Mouse (Mus musculus) megakaryocyte, embryonic 14.5 days (primary cell): ENCODE measurements around the gene B3gat3. TPM values are rescaled to one million over a fixed set of nuclear protein-coding genes. Genes with fewer than 3 reads are reported as not detected.

Source experiments
- H3K27me3 ChIP-seq: replicated peaks from 2 replicates; pipeline ENCODE3; 2012; ENCODE audit warnings: inconsistent platforms
- H3K36me3 ChIP-seq: replicated peaks from 2 replicates; pipeline ENCODE3; 2012; ENCODE audit warnings: low read length, inconsistent platforms, mixed read lengths
- H3K4me1 ChIP-seq: 2 replicates; pipeline ENCODE4 v1.6.1; 2012; ENCODE audit warnings: inconsistent platforms
- H3K4me3 ChIP-seq: replicated peaks from 2 replicates; pipeline ENCODE3; 2012; ENCODE audit warnings: moderate library complexity, mild to moderate bottlenecking, inconsistent platforms
- H3K9me3 ChIP-seq: 2 replicates; pipeline ENCODE4 v1.6.1; 2012; ENCODE audit warnings: inconsistent platforms
- FLI1 ChIP-seq: IDR thresholded peaks from 2 replicates; pipeline ENCODE4 v1.6.1; 2012; ENCODE audit warnings: low read length, inconsistent platforms, mixed read lengths
- GATA1 ChIP-seq: IDR thresholded peaks from 3 replicates; pipeline ENCODE4 v1.6.1; 2012; ENCODE audit warnings: mixed read lengths, low read length, inconsistent platforms, borderline replicate concordance
- polyA plus RNA-seq: library from polyadenylated mRNA; stranded (reverse); fragments of >175 nt; gene quantifications from 2 replicates; pipeline ENCODE4 v1.2.3, GENCODE M21; 2012; ENCODE audit warnings: low replicate concordance; ENCODE audit not compliant: insufficient read depth

Gene B3gat3
- polyA plus RNA-seq, 1 experiment: 135 TPM

- H3K4me3 ChIP-seq: peak overlapping the region; percentile 99
- peaks cover 63% of the 10 kb centered on the region for H3K4me1 ChIP-seq
- peaks cover 74% of the 10 kb centered on the region for H3K36me3 ChIP-seq
- no peaks in the 10 kb centered on the region for H3K9me3 ChIP-seq
- H3K27me3 ChIP-seq: no peaks in the 10 kb centered on the region
- no peak for TF ChIP-seq GATA1
- no peak for TF ChIP-seq FLI1
Observed at GRCm38 (mm10) chr19:8942276-8942964, 22.2 kb downstream of the B3gat3 start.

GRCm38 (mm10) chr19:8943047-8943446 lies 22.9 kb downstream of the B3gat3 start:
- Histone ChIP-seq H3K9me3 (no peaks in the 10 kb centered on the region), H3K27me3 (no peaks in the 10 kb centered on the region), H3K4me3 (peak overlapping the region; percentile 99), H3K36me3 (peaks cover 75% of the 10 kb centered on the region), H3K4me1 (peaks cover 61% of the 10 kb centered on the region)
- TF ChIP-seq GATA1: no peak
- no peak for TF ChIP-seq FLI1

- peaks cover 55% of the 10 kb centered on the region for H3K4me1 ChIP-seq
- no peaks in the 10 kb centered on the region for H3K27me3 ChIP-seq
- H3K4me3 ChIP-seq: peak overlapping the region; percentile 88
- peaks cover 75% of the 10 kb centered on the region for H3K36me3 ChIP-seq
- no peaks in the 10 kb centered on the region for H3K9me3 ChIP-seq
- TF ChIP-seq GATA1: no peak
- TF ChIP-seq FLI1: no peak
Observed at GRCm38 (mm10) chr19:8944062-8944461, 23.9 kb downstream of the B3gat3 start.

GRCm38 (mm10) chr19:8944750-8945149 lies 24.6 kb downstream of the B3gat3 start:
- TF ChIP-seq GATA1: no peak
- no peak for TF ChIP-seq FLI1
- Histone ChIP-seq H3K36me3 (peaks cover 73% of the 10 kb centered on the region), H3K4me3 (peak overlapping the region; percentile 65), H3K9me3 (no peaks in the 10 kb centered on the region), H3K27me3 (no peaks in the 10 kb centered on the region), H3K4me1 (peaks cover 50% of the 10 kb centered on the region)

GRCm38 (mm10) chr19:8945251-8945650 lies 25.1 kb downstream of the B3gat3 start:
- H3K4me1 ChIP-seq: peaks cover 48% of the 10 kb centered on the region
- H3K27me3 ChIP-seq: no peaks in the 10 kb centered on the region
- H3K36me3 ChIP-seq: peaks cover 73% of the 10 kb centered on the region
- no peaks in the 10 kb centered on the region for H3K9me3 ChIP-seq
- TF ChIP-seq FLI1 (no peak), GATA1 (no peak)
- peak overlapping the region; percentile 65 for H3K4me3 ChIP-seq

GRCm38 (mm10) chr19:8946929-8947328 lies 26.8 kb downstream of the B3gat3 start:
- Histone ChIP-seq H3K4me1 (peaks cover 47% of the 10 kb centered on the region), H3K9me3 (no peaks in the 10 kb centered on the region), H3K27me3 (no peaks in the 10 kb centered on the region), H3K4me3 (no peak overlapping the region), H3K36me3 (peaks cover 79% of the 10 kb centered on the region)
- TF ChIP-seq GATA1 (no peak), FLI1 (no peak)

- no peak overlapping the region for H3K4me3 ChIP-seq
- no peaks in the 10 kb centered on the region for H3K9me3 ChIP-seq
- H3K27me3 ChIP-seq: no peaks in the 10 kb centered on the region
- peaks cover 54% of the 10 kb centered on the region for H3K4me1 ChIP-seq
- peaks cover 74% of the 10 kb centered on the region for H3K36me3 ChIP-seq
- no peak for TF ChIP-seq FLI1
- TF ChIP-seq GATA1: no peak
Observed at GRCm38 (mm10) chr19:8950190-8950589, 30.0 kb downstream of the B3gat3 start.

- peak overlapping the region; percentile 96 for H3K4me3 ChIP-seq
- TF ChIP-seq GATA1 (no peak), FLI1 (no peak)
- no peaks in the 10 kb centered on the region for H3K27me3 ChIP-seq
- H3K9me3 ChIP-seq: no peaks in the 10 kb centered on the region
- peaks cover 47% of the 10 kb centered on the region for H3K4me1 ChIP-seq
- peaks cover 73% of the 10 kb centered on the region for H3K36me3 ChIP-seq
Observed at GRCm38 (mm10) chr19:8952241-8952640, 32.1 kb downstream of the B3gat3 start.

GRCm38 (mm10) chr19:8953135-8954039 lies 33.2 kb downstream of the B3gat3 start, which contains the start of gene Tut1:
Tut1 (plus strand) TSS chr19:8953847.
- Histone ChIP-seq H3K9me3 (no peaks in the 10 kb centered on the region), H3K27me3 (no peaks in the 10 kb centered on the region), H3K36me3 (peaks cover 69% of the 10 kb centered on the region), H3K4me3 (peak within 1 kb of the TSS; percentile 96), H3K4me1 (peaks cover 47% of the 10 kb centered on the region)
- TF ChIP-seq FLI1: no peak
- TF ChIP-seq GATA1: no peak

- Histone ChIP-seq H3K4me3 (peak overlapping the region; percentile 96), H3K4me1 (peaks cover 47% of the 10 kb centered on the region), H3K9me3 (no peaks in the 10 kb centered on the region), H3K27me3 (no peaks in the 10 kb centered on the region), H3K36me3 (peaks cover 69% of the 10 kb centered on the region)
- TF ChIP-seq FLI1: no peak
- TF ChIP-seq GATA1: no peak
Observed at GRCm38 (mm10) chr19:8954171-8954570, 34.0 kb downstream of the B3gat3 start.
